Mouse (Mus musculus): ENCODE results near the gene Olfr1512.

GRCm38 (mm10) chr14:52325890-52326289 lies 53.1 kb downstream of the Olfr1512 start:
- TF ChIP-seq CTCF (IDR thresholded peaks at IDR 0.05; ENCODE audit: low read depth) (peak; percentile 40; the same call in 1 of the 2 replicates), EP300 (IDR thresholded peaks at IDR 0.05; ENCODE audit: low read depth) (no peak)

All from liver, embryonic 14.5 days (tissue).